Mouse (Mus musculus) liver, embryonic 15.5 days (tissue): ENCODE results near the gene Clps. TPM values are rescaled to one million over a fixed set of nuclear protein-coding genes. Genes with fewer than 3 reads are reported as not detected.

ENCODE experiments used
- ATAC-seq: fragments of 200-750 bp; cut with Nextera tagmentation; 2 replicates; pipeline ENCODE4 v1.8.0; 2017; ENCODE audit warnings: moderate number of reproducible peaks, mild to moderate bottlenecking, moderate library complexity; ENCODE audit not compliant: insufficient read depth
- H3K27ac ChIP-seq: fragments of 300-500 bp; sonication (generic); replicated peaks from 2 replicates; pipeline ENCODE4 v1.5.1; 2015; ENCODE audit warnings: mild to moderate bottlenecking, inconsistent platforms
- H3K27me3 ChIP-seq: fragments of 300-500 bp; sonication (generic); 2 replicates; pipeline ENCODE4 v1.6.1; 2015; ENCODE audit warnings: mild to moderate bottlenecking, inconsistent platforms
- H3K36me3 ChIP-seq: fragments of 300-500 bp; sonication (generic); replicated peaks from 2 replicates; pipeline ENCODE4 v1.6.1; 2015; ENCODE audit warnings: moderate library complexity, mild to moderate bottlenecking, inconsistent platforms
- H3K4me1 ChIP-seq: fragments of 300-500 bp; sonication (generic); replicated peaks from 2 replicates; pipeline ENCODE4 v1.6.1; 2015; ENCODE audit warnings: inconsistent platforms
- H3K4me2 ChIP-seq: fragments of 300-500 bp; sonication (generic); 2 replicates; pipeline ENCODE4 v1.6.1; 2015; ENCODE audit warnings: moderate library complexity, mild to moderate bottlenecking, inconsistent platforms
- H3K4me3 ChIP-seq: fragments of 300-500 bp; sonication (generic); replicated peaks from 2 replicates; pipeline ENCODE4 v1.5.1; 2015; ENCODE audit warnings: mild to moderate bottlenecking, inconsistent platforms
- H3K9ac ChIP-seq: fragments of 300-500 bp; sonication (generic); 2 replicates; pipeline ENCODE4 v1.6.1; 2015; ENCODE audit warnings: moderate library complexity, mild to moderate bottlenecking, inconsistent platforms
- H3K9me3 ChIP-seq: fragments of 300-500 bp; sonication (generic); replicated peaks from 2 replicates; pipeline ENCODE4 v1.6.1; 2016; ENCODE audit warnings: inconsistent platforms
- WGBS: fragments of 180-500 bp; shearing (Covaris S2); methylation state at CpG from one replicate; pipeline ENCODE4 v1.1.7; 2015; ENCODE audit warnings: mixed read lengths; ENCODE audit not compliant: insufficient replicate concordance; 5-methylcytosine and 5-hydroxymethylcytosine counted together
- polyA plus RNA-seq: library from polyadenylated mRNA; unstranded; fragments of >200 nt; fragmentation: Nextera tagmentation; extraction: Ambion mirVana; gene quantifications from 2 replicates; pipeline ENCODE4 v1.2.1, GENCODE M21; 2015

The Clps gene
- polyA plus RNA-seq, 1 experiment from 2014 or later = 4.2 TPM

DNA sequence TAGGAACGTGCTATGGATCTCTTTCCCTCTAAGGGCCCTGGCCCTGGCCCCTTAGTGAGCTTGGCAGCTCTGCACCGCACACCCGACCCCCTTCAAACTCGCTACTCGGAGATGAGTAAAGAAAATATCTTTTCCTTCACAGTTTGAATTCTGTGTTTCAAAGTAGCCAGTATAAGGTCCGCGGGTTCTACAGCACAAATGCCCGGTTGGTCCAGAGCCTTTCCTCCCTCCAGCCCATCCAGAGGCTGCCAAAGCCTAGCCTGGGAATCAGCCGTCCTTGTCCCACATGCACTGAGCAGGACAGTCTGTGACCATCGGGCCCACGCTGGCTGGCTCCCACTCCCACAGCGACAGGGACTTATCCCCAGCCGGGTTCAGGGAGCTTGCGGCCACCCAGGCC, 11.5 kb downstream of the Clps start, which contains the start of gene Clpsl2:
Clpsl2 (plus strand) TSS at position 301 of the 400 bp plus-strand sequence.
- Histone ChIP-seq H3K9me3 (no peaks in the 10 kb centered on the region), H3K4me1 (no peaks in the 10 kb centered on the region), H3K9ac (no peak within 1 kb of the TSS), H3K4me2 (no peak within 1 kb of the TSS), H3K27me3 (no peaks in the 10 kb centered on the region; the same call in 1 of the 2 replicates), H3K36me3 (no peaks in the 10 kb centered on the region), H3K4me3 (no peak within 1 kb of the TSS), H3K27ac (no peak within 1 kb of the TSS)
- WGBS = 64% methylated on average over 14 of the region's 14 CpGs
- ATAC-seq = no peak

DNA sequence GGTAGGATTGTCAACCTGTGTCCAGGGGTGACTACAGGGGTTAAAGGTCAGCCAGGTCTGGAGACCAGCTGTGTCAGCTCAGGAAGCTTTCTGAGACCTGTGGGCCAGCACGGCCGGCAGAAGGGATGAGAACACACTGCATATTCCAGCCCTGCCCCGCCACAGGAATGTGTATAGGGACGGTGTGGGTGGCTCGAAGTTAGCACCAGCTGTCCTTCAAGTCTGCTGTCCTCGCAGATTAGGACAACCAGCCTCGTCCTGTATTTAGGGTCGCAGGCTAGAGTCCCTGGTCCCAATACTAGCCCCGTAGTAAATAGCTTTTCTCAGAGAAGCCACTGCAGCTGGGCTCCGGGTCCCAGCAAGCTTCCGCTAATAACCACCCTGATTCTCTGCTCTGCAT, 12.0 kb downstream of the Clps start:
- WGBS = 51% methylated on average over 11 of the region's 11 CpGs
- H3K4me1 ChIP-seq = no peaks in the 10 kb centered on the region
- no peak overlapping the region for H3K27ac ChIP-seq
- H3K27me3 ChIP-seq = no peaks in the 10 kb centered on the region; the same call in 1 of the 2 replicates
- H3K36me3 ChIP-seq = no peaks in the 10 kb centered on the region
- no peak overlapping the region for H3K4me2 ChIP-seq
- H3K4me3 ChIP-seq = no peak overlapping the region
- H3K9me3 ChIP-seq = no peaks in the 10 kb centered on the region
- H3K9ac ChIP-seq = no peak overlapping the region
- ATAC-seq = no peak

DNA sequence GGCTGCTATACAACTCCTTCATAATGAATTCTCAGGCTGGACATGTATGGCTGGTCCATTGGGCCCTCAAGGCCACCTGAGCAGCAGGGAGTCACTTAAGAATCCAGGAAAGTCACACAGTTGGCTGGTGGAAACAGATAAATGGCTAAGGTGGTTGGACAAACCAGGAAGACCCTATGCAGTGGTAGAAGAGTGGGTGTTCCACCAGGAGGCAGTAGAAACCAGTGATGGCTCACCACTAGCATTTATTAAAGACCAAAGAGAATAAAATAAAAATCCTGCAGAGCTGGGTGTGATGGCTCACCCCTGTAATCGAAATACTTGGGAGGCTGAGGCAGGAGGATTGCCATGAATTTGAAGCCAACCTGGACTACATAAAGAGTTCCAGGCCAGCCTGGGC, 13.6 kb downstream of the Clps start:
- no peak for ATAC-seq
- Histone ChIP-seq H3K36me3 (no peaks in the 10 kb centered on the region), H3K27ac (no peak overlapping the region), H3K9me3 (no peaks in the 10 kb centered on the region), H3K4me2 (no peak overlapping the region), H3K4me3 (no peak overlapping the region), H3K4me1 (no peaks in the 10 kb centered on the region), H3K27me3 (no peaks in the 10 kb centered on the region; the same call in 1 of the 2 replicates), H3K9ac (no peak overlapping the region)
- 67% methylated on average over 1 of the region's 1 CpGs for WGBS

DNA sequence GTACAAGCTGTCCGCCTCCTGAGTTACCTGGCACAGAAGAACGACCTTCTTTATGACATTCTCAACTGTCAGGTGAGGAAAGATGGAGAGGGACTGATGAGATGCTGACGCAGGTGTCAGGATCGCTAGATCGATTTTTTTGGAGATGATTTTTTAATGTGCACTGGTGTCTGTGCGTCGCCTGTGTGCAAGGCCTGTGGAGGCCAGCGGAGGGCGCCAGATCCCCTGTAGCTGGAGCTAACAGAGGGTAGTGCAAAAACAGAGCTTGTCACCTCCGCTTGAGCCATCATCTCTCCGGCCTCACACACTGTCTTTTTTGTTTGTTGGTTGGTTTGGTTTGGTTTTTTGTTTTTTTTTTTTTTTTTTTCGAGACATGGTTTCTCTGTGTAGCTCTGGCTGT, 22.7 kb downstream of the Clps start:
- Histone ChIP-seq H3K9me3 (no peaks in the 10 kb centered on the region; the same call in 1 of the 2 replicates), H3K27ac (no peak overlapping the region), H3K27me3 (no peaks in the 10 kb centered on the region), H3K36me3 (no peaks in the 10 kb centered on the region), H3K4me3 (no peak overlapping the region), H3K4me2 (no peak overlapping the region), H3K4me1 (no peaks in the 10 kb centered on the region), H3K9ac (no peak overlapping the region)
- no peak for ATAC-seq
- 43% methylated on average over 12 of the region's 12 CpGs for WGBS

DNA sequence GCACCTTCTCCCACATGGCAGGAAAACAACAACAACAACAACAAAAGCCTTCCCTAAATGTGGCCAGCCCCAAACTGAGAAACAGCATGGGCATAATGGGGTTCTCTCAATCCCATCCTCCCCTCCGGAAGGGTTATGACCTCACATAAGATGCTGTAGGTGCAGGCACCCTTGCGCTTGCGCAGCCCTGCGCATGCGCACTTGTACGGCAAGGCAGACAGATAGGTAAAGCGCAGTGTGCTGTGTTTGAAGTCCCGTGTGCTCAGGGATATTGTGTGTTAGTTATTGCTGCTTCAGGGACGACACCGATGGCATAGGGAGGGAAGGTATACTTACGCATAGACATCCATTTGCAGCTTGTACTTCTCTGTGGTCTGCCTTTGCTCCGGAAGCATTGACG, 27.2 kb downstream of the Clps start:
- Histone ChIP-seq H3K4me2 (no peak overlapping the region), H3K4me3 (no peak overlapping the region), H3K27ac (no peak overlapping the region), H3K27me3 (0 out of 2 replicates have a peak, but pooled peaks cover 3% of the 10 kb centered on the region), H3K9ac (no peak overlapping the region), H3K4me1 (0 out of 2 replicates have a peak, but pooled peaks cover 7% of the 10 kb centered on the region), H3K9me3 (no peaks in the 10 kb centered on the region; the same call in 1 of the 2 replicates), H3K36me3 (no peaks in the 10 kb centered on the region)
- 76% methylated on average over 13 of the region's 13 CpGs for WGBS
- no peak for ATAC-seq

DNA sequence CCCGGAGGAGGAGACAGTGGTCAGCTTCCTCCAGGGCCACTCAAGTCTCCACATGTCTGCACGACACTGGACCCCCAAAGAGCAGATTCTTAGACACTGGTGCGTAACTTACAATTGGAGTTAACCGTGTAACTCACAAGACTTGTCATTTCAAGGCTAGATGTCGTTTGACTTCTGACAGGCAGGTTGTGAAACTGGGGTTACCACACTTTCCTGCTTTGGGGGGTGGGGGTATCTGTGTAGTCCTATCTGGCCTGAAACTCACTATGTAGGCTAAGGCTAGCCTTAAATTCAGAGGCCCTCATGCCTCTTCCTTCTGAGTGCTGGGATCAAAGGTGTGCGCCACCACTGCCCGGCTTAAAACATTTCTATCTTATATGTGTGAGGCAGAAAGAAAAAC, 28.0 kb downstream of the Clps start:
- 63% methylated on average over 7 of the region's 7 CpGs for WGBS
- no peaks in the 10 kb centered on the region for H3K9me3 ChIP-seq

DNA sequence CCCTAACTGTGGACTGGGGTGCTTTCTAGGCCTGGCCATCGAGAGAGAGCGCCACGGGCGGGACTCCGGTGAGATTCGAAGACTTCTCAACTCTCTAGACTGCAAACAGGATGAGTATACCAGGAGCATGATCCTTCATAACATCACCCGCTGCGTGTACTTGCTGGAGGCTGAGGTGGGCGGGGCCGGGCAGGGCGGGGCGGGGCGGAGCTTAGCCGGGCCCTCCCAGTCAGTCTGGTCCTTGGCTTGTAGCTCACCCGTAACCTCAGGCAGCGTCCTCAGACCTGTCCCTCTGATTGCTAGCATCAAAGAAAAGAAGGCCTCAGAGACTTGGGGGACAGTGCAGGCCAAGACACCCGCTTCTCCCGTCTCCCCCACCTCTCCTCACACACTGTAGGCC, 28.6 kb downstream of the Clps start:
- Histone ChIP-seq H3K4me1 (peaks cover 17% of the 10 kb centered on the region), H3K9me3 (no peaks in the 10 kb centered on the region), H3K27me3 (0 out of 2 replicates have a peak, but pooled peaks cover 5% of the 10 kb centered on the region), H3K4me3 (no peak overlapping the region), H3K4me2 (0 out of 2 replicates have a peak overlapping the region, but pooled peaks have one; percentile 7), H3K36me3 (no peaks in the 10 kb centered on the region), H3K27ac (no peak overlapping the region), H3K9ac (no peak overlapping the region)
- 22% methylated on average over 18 of the region's 18 CpGs for WGBS
- ATAC-seq = no peak

More for the DNA sequence above, 28.0 kb downstream of the Clps start:
- no peak overlapping the region for H3K4me3 ChIP-seq
- ATAC-seq = no peak
- no peak overlapping the region for H3K4me2 ChIP-seq
- H3K9ac ChIP-seq = no peak overlapping the region
- H3K27me3 ChIP-seq = 0 out of 2 replicates have a peak, but pooled peaks cover 4% of the 10 kb centered on the region
- no peak overlapping the region for H3K27ac ChIP-seq
- no peaks in the 10 kb centered on the region for H3K36me3 ChIP-seq
- peaks cover 10% of the 10 kb centered on the region; the same call in 1 of the 2 replicates for H3K4me1 ChIP-seq

DNA sequence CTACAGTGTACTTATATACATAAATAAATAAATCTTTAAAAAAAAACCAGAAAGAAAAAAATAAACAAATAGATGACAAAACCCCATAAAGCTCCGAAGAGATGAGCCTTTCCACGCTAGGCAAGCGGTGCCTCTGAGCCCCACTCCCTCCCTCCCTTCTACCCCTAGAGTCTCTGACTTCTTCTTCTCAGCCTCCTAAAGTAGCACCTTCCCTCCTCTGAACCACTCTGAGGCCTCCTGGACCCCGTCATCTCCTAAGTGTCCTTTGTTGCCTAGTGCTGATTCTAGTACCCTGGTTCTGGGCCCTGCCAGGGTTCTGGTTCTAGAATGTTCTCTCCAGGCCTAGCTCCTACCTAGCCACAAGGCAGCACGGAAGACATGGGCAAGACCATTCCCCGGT, 30.1 kb downstream of the Clps start, which contains the start of gene Armc12:
Armc12 (plus strand) TSS at position 301 of the 400 bp plus-strand sequence.
- ATAC-seq = no peak
- Histone ChIP-seq H3K9ac (no peak within 1 kb of the TSS), H3K27ac (no peak within 1 kb of the TSS), H3K27me3 (0 out of 2 replicates have a peak, but pooled peaks cover 5% of the 10 kb centered on the region), H3K4me2 (no peak within 1 kb of the TSS), H3K4me3 (no peak within 1 kb of the TSS), H3K4me1 (peaks cover 19% of the 10 kb centered on the region), H3K9me3 (no peaks in the 10 kb centered on the region), H3K36me3 (no peaks in the 10 kb centered on the region)
- 70% methylated on average over 6 of the region's 6 CpGs for WGBS

DNA sequence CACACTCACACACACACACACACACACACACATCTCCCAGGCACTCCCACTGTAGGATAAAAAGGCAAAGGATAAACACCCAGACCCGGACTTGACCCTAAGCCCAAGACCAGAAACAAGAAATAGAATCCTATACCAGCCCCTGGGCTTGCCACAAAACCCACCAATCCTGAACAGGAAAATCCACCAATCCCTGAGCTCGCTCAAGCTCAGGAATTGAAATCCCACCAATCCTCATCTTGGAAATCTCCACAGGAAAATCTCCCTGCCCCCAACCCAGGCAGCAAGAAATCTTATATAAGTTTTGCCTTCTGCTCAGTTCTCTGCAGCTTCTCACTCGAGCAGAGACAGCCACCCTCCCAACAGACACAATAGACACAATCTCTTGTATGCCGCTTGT, 31.4 kb downstream of the Clps start:
- no peak for ATAC-seq

DNA sequence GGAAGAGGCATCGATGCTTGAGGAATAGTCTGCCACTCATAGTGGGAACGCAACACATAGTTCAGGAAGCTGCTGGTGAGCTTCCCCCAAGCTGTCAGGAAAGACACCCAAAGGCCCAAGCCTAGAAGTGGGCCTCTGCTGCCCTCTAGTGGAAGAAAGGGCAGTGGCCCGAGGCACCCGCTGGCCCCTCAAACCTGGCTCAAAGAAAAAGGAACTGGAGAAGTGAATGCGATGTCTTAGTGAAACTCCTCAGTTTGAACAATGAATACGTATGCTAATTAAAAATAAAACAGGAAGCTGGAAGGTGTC, 32.6 kb downstream of the Clps start:
- Histone ChIP-seq H3K27me3 (peaks cover 25% of the 10 kb centered on the region), H3K27ac (no peak overlapping the region), H3K9me3 (no peaks in the 10 kb centered on the region), H3K36me3 (no peaks in the 10 kb centered on the region), H3K4me1 (peaks cover 26% of the 10 kb centered on the region), H3K4me2 (peak overlapping the region; percentile 19; the same call in 1 of the 2 replicates), H3K9ac (no peak overlapping the region), H3K4me3 (no peak overlapping the region)
- WGBS = 1% methylated on average over 6 of the region's 6 CpGs
- 0 out of 2 replicates have a peak, but pooled peaks have one; percentile 27 for ATAC-seq

More for the DNA sequence above, 31.4 kb downstream of the Clps start:
- Histone ChIP-seq H3K4me2 (no peak overlapping the region), H3K4me1 (peaks cover 25% of the 10 kb centered on the region), H3K9ac (no peak overlapping the region), H3K27me3 (peaks cover 14% of the 10 kb centered on the region), H3K27ac (no peak overlapping the region), H3K36me3 (no peaks in the 10 kb centered on the region), H3K4me3 (no peak overlapping the region), H3K9me3 (no peaks in the 10 kb centered on the region)
- 46% methylated on average over 4 of the region's 4 CpGs for WGBS

DNA sequence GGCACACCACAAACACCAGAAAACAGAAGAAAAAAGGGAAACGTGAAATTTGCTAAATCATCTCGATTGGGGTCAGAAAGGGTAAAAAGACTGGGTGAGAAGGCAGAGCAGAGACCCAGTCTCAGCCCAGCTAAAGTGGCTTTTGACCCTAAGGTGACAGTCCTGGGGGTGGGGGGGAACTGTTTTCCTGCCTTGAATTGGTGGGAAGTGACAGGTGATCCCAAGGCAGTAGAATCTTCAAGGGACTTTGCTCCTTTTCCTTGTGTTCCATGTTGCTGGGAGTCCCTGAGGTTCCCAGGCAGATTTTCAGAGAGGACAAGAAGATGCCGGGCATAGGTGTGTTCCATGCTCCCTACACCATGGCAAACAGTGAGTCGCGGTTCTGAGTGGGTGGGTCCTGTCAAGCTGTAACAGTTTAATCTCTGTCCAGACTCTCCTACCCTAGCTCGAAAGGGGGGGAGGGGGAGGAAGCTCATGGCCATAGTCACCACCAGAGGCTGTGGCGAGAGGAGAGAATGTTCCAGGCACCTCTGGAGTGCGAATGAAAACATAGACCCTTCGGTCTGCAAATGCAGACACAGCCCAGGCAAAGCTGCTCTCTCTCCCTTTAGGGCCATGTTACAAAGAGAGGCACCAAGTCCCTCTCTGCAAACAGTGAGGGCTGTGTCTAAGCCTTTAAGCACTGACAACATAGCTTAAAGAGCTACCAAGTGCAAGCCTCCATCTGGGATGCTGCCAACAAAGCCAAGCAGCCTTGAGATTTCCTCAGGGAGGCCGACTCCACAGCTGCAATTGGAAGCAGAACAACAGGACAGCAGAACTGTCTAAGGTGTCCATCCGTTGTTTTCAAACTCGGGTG, 33.2 kb downstream of the Clps start:
- Histone ChIP-seq H3K9me3 (no peaks in the 10 kb centered on the region), H3K27ac (no peak overlapping the region), H3K4me1 (peaks cover 32% of the 10 kb centered on the region), H3K27me3 (peaks cover 31% of the 10 kb centered on the region), H3K4me3 (no peak overlapping the region), H3K9ac (no peak overlapping the region), H3K36me3 (no peaks in the 10 kb centered on the region), H3K4me2 (peak overlapping the region; percentile 19)
- no peak for ATAC-seq
- WGBS = 22% methylated on average over 12 of the region's 12 CpGs
